Mouse (Mus musculus) small intestine, adult 2 months (tissue): ENCODE measurements around the gene Ubl3.

Source experiments
- CTCF ChIP-seq: fragments of 200-500 bp; IDR thresholded peaks from 2 replicates; pipeline ENCODE4 v1.5.1; 2012; ENCODE audit warnings: low read depth, mild to moderate bottlenecking, control low read depth, inconsistent platforms, low read length, moderate library complexity, mixed read lengths; ENCODE audit not compliant: insufficient replicate concordance, insufficient read length; ENCODE audit errors: extremely low read depth
- POLR2A ChIP-seq: fragments of 200-500 bp; IDR thresholded peaks from 2 replicates; pipeline ENCODE4 v1.6.1; 2012; ENCODE audit warnings: low read depth, mild to moderate bottlenecking, control low read depth, inconsistent platforms, low read length, moderate library complexity

GRCm38 (mm10) chr5:148509731-148510130, 42.9 kb downstream of the Ubl3 start:
- TF ChIP-seq CTCF (no peak), POLR2A (no peak)
